Mouse (Mus musculus): ENCODE data around the gene Dlg5. TPM values are rescaled to one million over a fixed set of nuclear protein-coding genes. Genes with fewer than 3 reads are reported as not detected.

Dlg5 gene
- 1 to 10 TPM; 7.9 to 8.4 TPM for total RNA-seq (2021)

DNA sequence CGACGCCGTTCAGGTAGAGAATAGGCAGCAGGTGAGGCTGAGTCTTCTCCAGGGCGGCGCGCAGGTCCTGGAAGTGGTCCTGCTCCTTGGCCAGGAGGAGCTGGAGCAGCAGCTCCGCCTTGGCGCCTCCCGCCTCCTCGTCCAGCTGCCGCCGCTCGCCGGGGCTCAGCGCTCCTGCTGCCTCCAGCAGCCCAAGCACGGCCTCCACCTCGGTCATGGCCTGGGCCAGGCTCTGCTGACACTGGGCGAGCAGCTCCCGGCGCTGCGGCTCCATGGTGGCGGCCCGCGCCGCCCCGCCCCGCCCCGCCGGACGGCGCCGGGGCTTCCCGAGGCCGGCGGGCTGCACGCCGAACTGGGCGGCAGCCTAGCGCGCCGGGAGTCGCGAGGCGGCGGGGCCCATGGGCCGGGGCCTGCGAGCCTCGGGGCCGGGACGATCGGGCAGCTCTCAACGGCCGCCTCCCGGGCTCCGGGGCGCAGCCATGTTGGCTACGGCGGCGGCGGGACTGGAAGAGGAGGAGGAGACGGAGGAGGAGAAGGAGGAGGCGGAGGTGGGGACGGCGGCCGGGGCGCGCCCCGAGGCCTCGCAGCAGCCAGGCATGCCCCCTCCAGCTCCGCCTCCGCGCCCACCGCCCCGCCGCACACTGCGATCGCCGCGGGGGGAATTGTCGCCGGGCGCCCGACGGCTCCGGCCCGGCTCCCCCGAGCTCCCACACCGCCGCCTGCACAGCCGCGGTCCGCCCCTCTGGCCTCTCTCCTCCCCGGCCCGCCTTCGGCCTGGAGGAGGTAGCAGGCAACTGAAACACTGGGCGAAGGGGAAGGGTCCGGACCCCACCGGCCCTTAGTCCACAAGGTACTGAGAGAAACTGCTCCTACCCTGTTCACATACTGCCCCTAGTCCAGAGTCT, at the start of gene Dlg5:
Gene Dlg5, minus strand, starts transcription at position 744 of the 905 bp plus-strand sequence.
- intact Hi-C loops (cut with DNase I) = loop anchor here (2.0 kb wide), 1 partner anchor 63 kb away; no protein-coding TSS in a partner anchor
- peak; percentile 36 for DNase-seq (ENCODE audit: low spot score)

DNA sequence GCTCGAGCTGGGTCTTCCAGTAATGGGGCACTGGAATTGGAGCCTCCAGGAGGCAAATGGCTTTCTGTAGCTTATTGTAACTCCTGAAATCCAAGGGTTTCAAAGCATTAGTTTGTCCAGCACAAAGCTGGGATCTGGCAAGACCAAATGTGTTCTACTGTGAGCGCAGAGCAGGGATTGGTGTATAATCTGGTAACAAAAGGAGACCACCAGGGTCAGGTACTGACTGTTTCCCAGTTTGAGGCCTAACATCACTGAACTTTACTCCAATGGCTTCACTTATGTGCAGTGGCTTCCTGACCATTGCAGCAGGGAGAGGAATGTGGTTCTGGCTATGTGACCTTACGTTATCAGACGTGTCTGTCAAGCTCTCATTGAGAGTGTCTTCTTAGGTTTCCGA, 47.9 kb upstream of the Dlg5 start:
- DNase-seq (ENCODE audit: low spot score) = no peak
- intact Hi-C loops (cut with DNase I) = no loop called here

DNA sequence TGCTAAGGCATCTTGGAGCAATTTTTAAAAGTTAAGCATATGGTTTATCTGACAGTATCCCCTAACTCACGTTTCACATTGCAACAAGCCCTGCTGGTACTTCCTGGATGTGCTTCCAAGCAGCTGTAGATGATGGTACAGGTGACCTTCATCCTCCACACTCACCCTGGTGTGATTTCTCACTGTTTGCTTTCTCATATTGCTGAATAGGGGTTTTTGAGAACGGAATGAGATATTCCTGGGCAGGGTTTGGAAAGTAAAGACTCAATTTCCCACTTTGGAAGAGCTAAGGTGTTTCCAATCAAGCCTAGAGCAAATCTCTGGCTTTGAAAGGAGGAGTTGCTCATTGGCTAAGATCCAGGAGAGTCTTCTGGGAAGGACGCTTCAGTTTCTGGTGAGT, 47.2 kb upstream of the Dlg5 start, which contains the start of gene E330034G19Rik:
Gene E330034G19Rik, plus strand, starts transcription at position 301 of the 400 bp plus-strand sequence.
- intact Hi-C loops (cut with DNase I) = no loop called here
- no peak for DNase-seq (ENCODE audit: low spot score)

DNA sequence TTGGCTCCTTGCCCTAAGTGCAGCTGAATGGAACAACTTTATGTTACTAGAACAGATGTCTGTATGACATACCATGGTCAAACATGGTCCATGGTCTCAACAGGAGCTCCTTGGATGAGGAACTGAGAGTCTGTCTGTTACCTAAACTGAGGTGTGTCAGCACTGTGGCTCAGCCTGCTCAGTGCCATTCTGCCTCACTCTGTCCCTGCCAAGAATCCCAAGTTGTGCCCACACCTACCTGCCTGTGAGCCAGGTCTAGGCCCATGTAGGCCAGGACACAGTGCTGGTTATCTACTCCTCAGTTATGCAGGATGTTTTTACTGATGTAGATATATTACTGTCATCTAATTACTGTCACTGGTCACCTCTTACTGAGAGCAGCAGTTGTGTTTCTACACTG, 45.0 kb upstream of the Dlg5 start:
- DNase-seq (ENCODE audit: low spot score) = no peak
- intact Hi-C loops (cut with DNase I) = no loop called here

DNA sequence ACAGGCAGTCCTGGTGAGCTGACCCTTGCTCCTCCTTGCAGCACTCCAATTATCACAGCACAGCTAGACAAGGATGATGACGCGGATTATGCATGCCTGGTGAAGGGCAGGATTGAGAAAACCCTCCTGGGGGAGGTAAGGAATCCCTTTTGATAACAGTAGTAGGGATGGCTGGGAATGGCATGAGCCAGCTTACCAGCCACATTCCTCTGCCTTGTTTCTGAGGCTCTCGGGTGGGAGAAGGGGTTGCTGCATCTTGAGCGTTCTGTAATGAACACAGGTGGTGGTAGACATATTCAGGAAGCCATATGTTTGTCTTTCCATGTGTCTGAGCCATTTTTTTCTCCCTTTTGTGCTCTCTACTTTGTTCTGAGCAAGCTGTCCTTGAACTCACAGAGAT, 40.4 kb upstream of the Dlg5 start:
- intact Hi-C loops (cut with DNase I) = loop anchor here (10.0 kb wide), 1 partner anchor 169 kb away; no protein-coding TSS in a partner anchor
- DNase-seq (ENCODE audit: low spot score) = no peak

DNA sequence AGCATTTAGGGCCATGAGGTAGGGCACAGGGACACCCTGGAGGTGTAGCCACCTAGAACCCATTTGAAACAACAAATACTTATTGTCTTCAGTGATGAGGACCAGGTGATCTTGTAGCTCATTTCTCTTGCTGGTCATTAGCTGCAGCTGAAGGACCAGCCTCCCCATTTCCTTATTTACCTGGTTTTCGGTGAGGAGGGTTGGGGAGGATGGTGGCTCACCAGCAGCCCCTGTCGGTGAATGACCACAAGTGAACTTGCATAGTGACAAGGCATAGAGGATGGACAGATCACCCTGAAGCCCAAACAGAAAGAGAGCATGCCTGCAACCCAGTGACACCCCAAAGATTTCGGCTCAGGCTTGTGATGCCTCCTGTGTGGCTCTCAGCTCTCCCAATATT, 36.6 kb upstream of the Dlg5 start:
- DNase-seq (ENCODE audit: low spot score) = no peak
- intact Hi-C loops (cut with DNase I) = loop anchor here (10.0 kb wide), 1 partner anchor 173 kb away; no protein-coding TSS in a partner anchor

DNA sequence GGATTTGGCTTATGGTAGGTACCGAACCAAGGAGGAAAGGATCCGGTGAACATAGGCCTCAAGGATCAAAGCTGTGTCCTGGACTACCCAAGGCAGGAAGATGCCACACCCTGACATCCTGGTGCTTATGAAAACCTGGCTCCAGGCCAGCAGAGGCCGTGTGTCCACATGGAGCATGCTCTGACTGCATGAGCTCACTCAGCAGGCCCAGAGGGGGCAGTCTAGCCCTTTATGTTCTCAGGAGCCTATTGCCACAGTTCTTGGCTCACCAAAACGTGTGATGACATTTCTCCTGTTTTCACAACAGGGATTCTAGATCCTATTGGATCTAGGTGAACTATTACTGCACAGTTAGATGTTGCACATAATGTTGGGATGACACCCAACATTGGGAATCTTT, 35.6 kb upstream of the Dlg5 start:
- intact Hi-C loops (cut with DNase I) = loop anchor here (10.0 kb wide), 1 partner anchor 174 kb away; no protein-coding TSS in a partner anchor
- DNase-seq (ENCODE audit: low spot score) = no peak

DNA sequence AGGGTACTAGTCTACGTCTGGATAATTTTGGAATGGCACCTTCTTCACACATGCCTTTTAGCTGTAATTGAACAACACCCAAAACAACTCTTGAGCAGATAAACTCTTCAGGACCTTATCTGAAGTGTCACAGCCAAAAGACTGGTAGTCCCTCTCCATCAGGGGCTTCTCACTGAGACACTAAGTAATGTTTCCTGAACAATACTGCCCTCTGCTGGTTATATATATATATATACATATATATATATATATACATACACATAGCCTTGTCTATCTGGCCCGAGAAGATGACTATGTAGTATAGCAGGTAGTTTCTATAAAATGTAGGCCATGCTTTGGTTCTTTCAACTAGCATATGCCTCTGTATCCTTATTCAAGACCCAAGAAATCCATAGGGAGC, 29.8 kb upstream of the Dlg5 start:
- intact Hi-C loops (cut with DNase I) = loop anchor here (1.0 kb wide), 1 partner anchor 93 kb away; no protein-coding TSS in a partner anchor
- DNase-seq (ENCODE audit: low spot score) = no peak

DNA sequence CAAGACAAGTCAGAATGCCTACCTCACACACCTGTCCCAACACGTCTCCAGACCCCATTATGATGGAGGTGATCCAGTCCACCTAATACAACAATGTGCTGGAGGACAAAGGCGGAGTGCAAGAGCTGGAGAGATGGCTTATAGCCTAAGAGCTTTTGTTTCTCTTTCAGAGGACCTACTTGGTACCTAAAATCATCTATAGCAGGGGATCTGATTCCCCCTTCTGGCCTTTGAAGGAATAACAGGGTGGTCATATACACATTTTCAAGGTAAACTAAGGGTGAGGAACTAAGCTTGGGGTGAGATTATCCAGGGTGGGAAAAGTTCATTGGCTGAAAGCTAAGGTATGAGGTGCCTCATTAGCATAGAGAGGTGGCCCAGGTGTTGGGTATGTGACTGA, 27.9 kb upstream of the Dlg5 start:
- intact Hi-C loops (cut with DNase I) = loop anchor here (5.0 kb wide), 2 partner anchors 481 to 691 kb away; no protein-coding TSS in a partner anchor
- no peak for DNase-seq (ENCODE audit: low spot score)

DNA sequence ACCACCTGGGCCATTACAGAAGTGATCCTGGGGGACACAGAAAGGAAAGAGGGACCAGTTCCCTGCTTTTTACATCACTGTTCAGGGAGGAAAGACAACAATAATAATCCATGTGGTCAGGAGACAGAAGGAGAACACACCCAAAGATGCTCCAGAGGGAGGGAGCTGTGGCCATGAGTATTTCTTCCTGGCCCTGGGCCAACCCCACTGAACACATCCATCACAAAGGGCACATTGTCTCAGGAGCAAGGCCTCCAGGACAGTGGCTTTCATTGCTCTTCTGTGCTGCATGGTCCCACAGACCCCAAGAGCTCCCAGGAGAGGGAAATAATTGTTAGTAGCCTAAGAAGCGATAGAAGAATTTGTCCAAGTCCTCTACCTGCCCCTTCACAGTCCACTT, 23.9 kb upstream of the Dlg5 start:
- no peak for DNase-seq (ENCODE audit: low spot score)
- intact Hi-C loops (cut with DNase I) = no loop called here

DNA sequence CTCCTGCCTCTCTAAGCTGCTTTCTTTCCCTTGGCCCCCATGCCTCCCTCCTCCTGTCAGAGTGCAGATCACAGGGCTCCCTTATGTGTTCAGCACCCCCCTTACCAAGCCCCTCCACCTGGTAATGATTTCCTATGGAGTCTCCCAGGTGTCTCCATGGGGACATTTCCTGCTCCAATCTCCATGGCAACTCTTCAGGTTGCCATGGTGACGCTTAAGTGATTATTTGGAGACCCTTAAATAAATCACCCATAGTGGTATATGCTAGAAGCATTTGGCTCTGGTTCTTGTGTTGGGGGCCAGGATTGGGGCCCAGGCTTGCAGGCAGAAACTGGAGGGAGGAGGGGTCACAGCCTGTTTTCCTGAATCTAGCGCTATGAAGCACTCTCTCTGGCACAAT, 17.2 kb upstream of the Dlg5 start:
- intact Hi-C loops (cut with DNase I) = no loop called here

DNA sequence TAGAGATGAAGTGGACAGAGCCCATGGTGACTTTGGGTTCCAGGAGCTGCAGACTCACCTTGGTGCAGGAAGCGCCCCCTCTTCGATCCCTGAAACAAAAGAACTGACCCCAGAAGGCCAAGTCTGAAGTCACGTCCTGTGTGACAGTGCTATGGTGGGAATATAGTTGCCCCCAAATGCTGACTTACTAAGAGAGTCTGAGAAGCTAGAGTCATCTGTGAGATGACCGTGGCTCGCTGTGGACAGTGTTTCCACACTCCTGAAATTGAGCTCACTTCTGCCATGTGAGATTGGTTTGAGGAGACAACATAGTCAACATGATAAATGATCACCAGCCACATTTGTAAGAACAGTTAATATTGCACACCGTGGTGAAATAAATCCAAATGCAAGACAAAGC, 16.7 kb upstream of the Dlg5 start:
- intact Hi-C loops (cut with DNase I) = no loop called here
- no peak for DNase-seq (ENCODE audit: low spot score)

More for the DNA sequence above, 17.2 kb upstream of the Dlg5 start:
- DNase-seq (ENCODE audit: low spot score) = no peak

DNA sequence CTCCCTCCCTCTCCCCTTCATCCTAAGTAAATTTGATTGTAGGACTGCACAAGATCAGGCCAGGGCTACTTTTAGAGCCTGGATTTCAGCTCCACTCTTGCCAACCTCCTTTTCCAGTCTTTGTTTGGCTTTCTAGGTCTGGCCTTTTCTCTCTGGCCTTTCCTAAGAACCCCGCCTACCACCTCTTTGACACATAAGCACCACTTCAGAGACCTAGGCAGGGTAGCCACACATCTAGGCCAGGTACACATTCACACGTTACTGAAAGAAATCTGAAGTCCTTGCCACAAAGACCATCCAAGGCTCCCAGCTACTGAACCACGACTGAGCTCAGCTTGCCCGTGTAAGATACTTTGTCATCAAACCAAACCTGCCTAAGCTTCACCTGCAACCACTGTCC, 14.7 kb upstream of the Dlg5 start:
- no peak for DNase-seq (ENCODE audit: low spot score)
- intact Hi-C loops (cut with DNase I) = no loop called here

DNA sequence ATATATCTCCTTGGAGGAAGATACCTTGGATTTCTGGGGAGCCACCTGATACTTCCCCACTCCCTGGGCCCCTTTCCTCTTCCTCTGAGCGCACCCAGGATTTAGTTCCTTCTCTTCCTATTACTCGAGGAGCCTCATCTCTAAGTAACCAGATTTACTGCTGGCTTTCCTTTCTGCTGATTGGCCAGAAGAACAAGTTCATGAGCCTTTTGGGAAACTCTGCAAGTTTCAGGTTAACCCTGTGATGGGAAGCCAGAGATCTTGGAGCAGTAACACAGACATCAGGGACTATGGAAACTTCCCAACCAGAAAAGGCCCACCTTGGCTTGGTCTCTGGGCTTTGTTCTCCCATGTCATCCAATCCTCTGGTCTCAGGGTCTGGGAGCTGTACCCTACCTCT, 10.2 kb upstream of the Dlg5 start:
- DNase-seq (ENCODE audit: low spot score) = no peak
- intact Hi-C loops (cut with DNase I) = no loop called here

DNA sequence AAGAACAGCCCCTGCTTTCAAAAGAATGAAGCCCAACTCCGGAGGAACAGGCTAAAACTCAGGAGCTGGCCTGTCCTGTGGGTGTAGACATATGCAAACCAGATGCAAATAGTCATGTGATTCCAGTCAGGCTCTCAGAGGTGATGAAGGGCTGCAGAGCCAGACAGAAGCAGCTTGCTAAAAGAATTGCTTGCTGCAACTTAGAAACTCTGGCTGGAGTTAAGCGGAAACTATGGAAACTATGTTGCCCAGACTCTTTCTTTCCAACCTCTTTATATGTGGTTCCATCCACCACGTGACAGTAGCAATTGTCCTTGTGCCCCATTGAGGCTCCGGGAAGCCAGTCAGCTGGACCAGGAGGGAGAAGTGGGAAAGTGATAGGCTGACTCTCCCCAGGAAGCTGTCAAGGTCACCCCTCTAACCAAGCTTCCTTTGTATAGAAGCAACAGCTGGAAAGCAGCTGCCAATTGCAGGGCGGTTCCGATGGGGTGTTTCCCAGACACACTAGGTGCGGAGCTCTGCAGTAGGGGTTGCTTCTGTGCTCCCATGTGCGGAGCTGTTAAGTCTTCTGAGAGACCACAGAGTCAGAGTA, 8.0 kb upstream of the Dlg5 start:
- DNase-seq (ENCODE audit: low spot score) = no peak

DNA sequence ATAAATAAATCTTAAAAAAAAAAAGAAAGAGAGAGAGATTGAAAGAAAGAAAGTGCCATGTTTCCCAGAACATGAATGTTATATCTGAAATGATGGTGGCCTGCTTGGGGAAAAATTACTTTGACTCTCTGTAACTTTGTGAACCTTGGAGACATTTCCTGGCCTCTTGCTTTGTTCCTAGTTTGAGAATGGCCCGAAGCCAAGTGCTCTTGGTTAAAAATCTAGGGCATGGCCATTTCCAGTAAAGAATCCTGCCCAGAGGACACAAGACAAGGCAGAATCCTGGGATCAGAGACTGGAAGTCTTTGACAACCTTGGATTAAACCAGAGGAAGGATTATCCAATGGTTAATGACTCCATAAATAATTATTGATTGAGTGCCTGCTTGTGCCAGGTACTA, 5.6 kb upstream of the Dlg5 start:
- DNase-seq (ENCODE audit: low spot score) = no peak
- intact Hi-C loops (cut with DNase I) = no loop called here

More for the DNA sequence above, 8.0 kb upstream of the Dlg5 start:
- intact Hi-C loops (cut with DNase I) = no loop called here

DNA sequence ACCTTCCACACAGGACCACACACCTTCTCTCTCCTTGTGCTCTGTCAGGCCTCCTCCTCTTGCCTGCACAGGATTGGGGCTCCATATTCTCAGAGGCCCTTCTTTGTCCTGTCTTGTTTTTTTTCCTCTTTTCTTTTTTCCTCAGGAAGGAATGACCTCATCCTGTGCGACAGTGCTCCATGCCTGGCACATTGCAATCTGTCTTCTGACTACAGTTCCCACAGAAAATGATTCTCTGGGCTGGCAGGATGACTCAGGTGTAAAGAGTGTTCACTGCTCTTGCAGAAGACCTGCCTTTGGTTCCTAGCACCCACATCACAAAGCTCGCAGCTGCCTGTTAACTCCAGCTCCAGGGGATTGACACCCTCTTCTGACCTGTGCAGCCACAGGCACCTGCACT, 4.2 kb upstream of the Dlg5 start:
- intact Hi-C loops (cut with DNase I) = no loop called here
- DNase-seq (ENCODE audit: low spot score) = no peak

DNA sequence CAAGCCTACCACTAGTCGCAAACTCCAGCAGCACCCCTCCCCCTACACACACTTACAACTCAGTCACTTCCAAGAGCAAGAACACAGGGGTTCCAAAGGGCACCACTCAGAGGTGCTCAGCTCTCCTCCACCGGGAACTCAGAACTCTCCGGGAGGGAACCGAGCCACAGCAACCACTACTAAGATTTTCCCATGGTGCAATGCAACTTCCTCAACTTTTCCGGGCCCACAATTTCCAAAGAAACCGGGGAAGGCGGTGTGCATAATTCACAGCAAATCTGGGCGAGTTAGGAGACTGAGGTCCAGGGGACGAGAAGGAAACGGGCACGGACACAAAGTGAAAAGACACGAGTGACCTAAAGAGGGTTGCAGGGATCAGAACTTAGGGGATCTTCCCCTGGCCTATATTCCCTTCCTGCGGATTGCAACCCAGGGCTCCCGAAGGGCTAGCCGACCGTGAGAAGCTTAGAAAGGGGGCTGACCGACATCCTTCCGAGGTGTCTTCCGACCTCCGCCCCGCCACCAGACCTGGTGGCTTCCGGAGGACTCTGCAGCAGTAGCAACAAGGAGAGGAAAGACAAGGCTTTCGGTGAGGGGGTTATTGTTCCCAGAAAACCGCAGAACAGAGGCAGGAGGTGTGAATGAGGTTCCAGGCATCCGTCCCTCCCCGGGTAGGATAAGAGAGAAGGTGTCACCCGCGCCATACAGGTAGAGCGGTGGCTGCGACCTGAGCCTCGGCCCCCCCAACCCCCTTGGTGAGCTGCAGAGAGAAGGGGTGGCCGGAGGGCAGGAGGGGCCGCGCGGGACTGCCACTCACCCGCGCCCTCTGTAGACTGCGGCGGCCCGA, 1.2 kb downstream of the Dlg5 start:
- intact Hi-C loops (cut with DNase I) = loop anchor here (2.0 kb wide), 1 partner anchor 62 kb away; no protein-coding TSS in a partner anchor
- no peak for DNase-seq (ENCODE audit: low spot score)

DNA sequence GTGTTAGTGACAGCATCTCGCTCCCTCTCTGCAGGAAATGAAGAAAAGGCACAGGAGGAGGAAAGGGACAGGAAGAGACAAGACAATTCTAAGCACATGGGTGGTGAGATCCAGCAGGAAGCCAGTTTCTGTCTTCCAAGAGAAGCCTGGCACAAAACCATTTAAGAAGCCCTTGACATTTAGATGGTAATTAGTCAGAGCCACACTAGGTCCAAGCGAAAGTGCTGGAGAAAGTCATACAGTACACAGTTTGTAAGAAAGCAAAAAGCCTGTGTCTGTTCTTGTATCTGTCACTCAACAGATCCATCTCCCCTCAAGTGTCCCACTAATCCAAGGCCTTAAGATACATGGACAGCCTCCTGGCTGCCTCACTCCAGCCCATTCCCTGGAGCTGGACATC, 3.7 kb downstream of the Dlg5 start:
- intact Hi-C loops (cut with DNase I) = no loop called here
- DNase-seq (ENCODE audit: low spot score) = no peak

DNA sequence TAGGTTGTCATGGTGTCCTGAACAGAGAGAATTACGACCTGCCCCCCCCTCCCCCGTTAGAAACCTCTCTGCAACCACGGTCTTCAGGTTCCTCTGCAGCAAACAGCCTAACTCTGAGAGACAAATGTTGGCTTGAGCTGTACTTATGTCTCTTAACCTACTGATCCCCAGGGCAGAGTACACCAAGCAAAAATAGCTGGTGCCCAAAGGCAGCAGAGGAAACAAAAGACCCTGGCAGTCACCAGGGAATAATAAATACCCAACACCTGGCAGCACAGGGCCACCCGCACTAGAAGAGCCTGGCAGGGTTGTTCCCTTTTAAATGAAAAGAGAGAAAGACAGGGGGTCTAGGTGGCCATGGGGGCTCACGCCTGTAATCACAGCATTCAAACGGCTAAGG, 4.9 kb downstream of the Dlg5 start:
- intact Hi-C loops (cut with DNase I) = no loop called here
- DNase-seq (ENCODE audit: low spot score) = no peak
